Mouse (Mus musculus) heart, postnatal 0 days (tissue): Measurements from ENCODE around the gene Shc1. TPM values are rescaled to one million over a fixed set of nuclear protein-coding genes. Genes with fewer than 3 reads are reported as not detected.

Experiments
- ATAC-seq: fragments of 200-750 bp; cut with Nextera tagmentation; 2 replicates; pipeline ENCODE4 v1.8.0; 2017; ENCODE audit warnings: low read depth, moderate number of reproducible peaks, moderate library complexity; ENCODE audit not compliant: insufficient read depth
- DNase-seq: peaks from one replicate; pipeline ENCODE4 v3.0.0-alpha.2; 2016; ENCODE audit warnings: low spot score
- H3K27ac ChIP-seq: fragments of 300-500 bp; sonication (generic); 2 replicates; pipeline ENCODE4 v1.5.1; 2014; ENCODE audit warnings: low read depth, mild to moderate bottlenecking
- H3K27me3 ChIP-seq: fragments of 300-500 bp; sonication (generic); 2 replicates; pipeline ENCODE4 v1.6.1; 2014; ENCODE audit warnings: low read length, mixed read lengths; ENCODE audit not compliant: control insufficient read depth, insufficient read depth
- H3K36me3 ChIP-seq: fragments of 300-500 bp; sonication (generic); replicated peaks from 2 replicates; pipeline ENCODE4 v1.6.1; 2014; ENCODE audit warnings: low read length, mixed read lengths; ENCODE audit not compliant: control insufficient read depth, insufficient read depth
- H3K4me1 ChIP-seq: fragments of 300-500 bp; sonication (generic); 2 replicates; pipeline ENCODE4 v1.6.1; 2014; ENCODE audit warnings: antibody characterized with exemption; ENCODE audit not compliant: control insufficient read depth, insufficient read depth
- H3K4me2 ChIP-seq: fragments of 300-500 bp; sonication (generic); 2 replicates; pipeline ENCODE4 v1.6.1; 2014; ENCODE audit warnings: low read depth, mild to moderate bottlenecking, low read length, moderate library complexity
- H3K4me3 ChIP-seq: fragments of 300-500 bp; sonication (generic); 2 replicates; pipeline ENCODE4 v1.5.1; 2014; ENCODE audit warnings: low read depth, low read length
- H3K9ac ChIP-seq: fragments of 300-500 bp; sonication (generic); replicated peaks from 2 replicates; pipeline ENCODE4 v1.6.1; 2014; ENCODE audit warnings: low read depth, low read length, mixed read lengths
- H3K9me3 ChIP-seq: fragments of 300-500 bp; sonication (generic); replicated peaks from 2 replicates; pipeline ENCODE4 v1.6.1; 2016; ENCODE audit warnings: low read length; ENCODE audit not compliant: control insufficient read depth
- CTCF ChIP-seq: IDR thresholded peaks from 2 replicates; pipeline ENCODE4 v1.5.1; 2016; ENCODE audit warnings: antibody characterized with exemption, control low read depth, low read depth
- EP300 ChIP-seq: IDR thresholded peaks from 2 replicates; pipeline ENCODE4 v1.6.1; 2016; ENCODE audit warnings: antibody characterized with exemption, low read depth
- WGBS: fragments of 180-500 bp; shearing (Covaris S2); extraction: QIAGEN DNeasy Blood & Tissue Kit; methylation state at CpG from one replicate; pipeline ENCODE4 v1.1.7; 2014; 5-methylcytosine and 5-hydroxymethylcytosine counted together
- polyA plus RNA-seq: library from polyadenylated mRNA; unstranded; fragments of >200 nt; fragmentation: Nextera tagmentation; extraction: Ambion mirVana; gene quantifications from 2 replicates; pipeline ENCODE4 v1.2.1, GENCODE M21; 2015
- total RNA-seq: library from RNA; depleted of rRNA; stranded (reverse); fragments of >200 nt; gene quantifications from 2 replicates; pipeline ENCODE4 v1.2.3, GENCODE M21; 2014; ENCODE audit warnings: low replicate concordance; rRNA removed

Gene Shc1
- total and polyA plus RNA-seq, 2 experiments from 2014 or later: 35.8 to 82.1 TPM

- Histone ChIP-seq H3K4me1 (no peaks in the 10 kb centered on the region), H3K4me3 (no peak overlapping the region), H3K9me3 (no peaks in the 10 kb centered on the region), H3K9ac (no peak overlapping the region), H3K4me2 (no peak overlapping the region), H3K27me3 (no peaks in the 10 kb centered on the region), H3K27ac (no peak overlapping the region), H3K36me3 (peaks cover 5% of the 10 kb centered on the region; the same call in 1 of the 2 replicates)
- 78% methylated on average over 6 of the region's 6 CpGs for WGBS
- TF ChIP-seq EP300 (no peak), CTCF (no peak)
- DNase-seq: no peak
- ATAC-seq: no peak
These were observed 55.6 kb downstream of the Shc1 start for GRCm38 (mm10) chr3:89473838-89474237.

GRCm38 (mm10) chr3:89479055-89479454 is 60.8 kb downstream of the Shc1 start:
- no peak for DNase-seq
- Histone ChIP-seq H3K36me3 (no peaks in the 10 kb centered on the region), H3K27me3 (no peaks in the 10 kb centered on the region), H3K4me1 (no peaks in the 10 kb centered on the region), H3K27ac (no peak overlapping the region), H3K9me3 (no peaks in the 10 kb centered on the region), H3K4me2 (no peak overlapping the region), H3K9ac (no peak overlapping the region), H3K4me3 (no peak overlapping the region)
- WGBS: 65% methylated on average over 6 of the region's 6 CpGs
- TF ChIP-seq CTCF: no peak
- no peak for TF ChIP-seq EP300
- no peak for ATAC-seq

Other genes starting within 250 kb of the Shc1 start
- 54.4 and 60.7 TPM in 2 replicates for gene Scamp3, start 241.0 kb upstream of the Shc1 start, total RNA-seq
- 65.9 and 70.3 TPM in 2 replicates for gene Scamp3, start 241.0 kb upstream of the Shc1 start, polyA plus RNA-seq
- gene Fam189b, start 235.3 kb upstream of the Shc1 start, total RNA-seq: 2.1 and 2.2 TPM in 2 replicates
- 5.6 and 5.7 TPM in 2 replicates for gene Fam189b, start 235.3 kb upstream of the Shc1 start, polyA plus RNA-seq
- 36.2 and 36.4 TPM in 2 replicates for gene Gba, start 215.5 kb upstream of the Shc1 start, total RNA-seq
- 20.1 and 20.8 TPM in 2 replicates for gene Gba, start 215.5 kb upstream of the Shc1 start, polyA plus RNA-seq
- gene Thbs3, start 203.3 kb upstream of the Shc1 start, total RNA-seq: 21.4 and 26.4 TPM in 2 replicates
- gene Thbs3, start 203.3 kb upstream of the Shc1 start, polyA plus RNA-seq: 16.4 and 17.4 TPM in 2 replicates
- 101 and 247 TPM in 2 replicates for gene Mtx1, start 191.4 kb upstream of the Shc1 start, total RNA-seq
- gene Mtx1, start 191.4 kb upstream of the Shc1 start, polyA plus RNA-seq: 96.7 and 99.3 TPM in 2 replicates
- gene Muc1, start 189.4 kb upstream of the Shc1 start, total RNA-seq: 9.3 TPM in 1 of 2 replicates, not detected in the other
- gene Muc1, start 189.4 kb upstream of the Shc1 start, polyA plus RNA-seq: 0.20 and 0.69 TPM in 2 replicates
- gene Krtcap2, start 172.5 kb upstream of the Shc1 start, total RNA-seq: 41.8 and 76.1 TPM in 2 replicates
- 192 and 216 TPM in 2 replicates for gene Krtcap2, start 172.5 kb upstream of the Shc1 start, polyA plus RNA-seq
- 0.08 and 0.62 TPM in 2 replicates for gene Trim46, start 172.1 kb upstream of the Shc1 start, total RNA-seq
- gene Trim46, start 172.1 kb upstream of the Shc1 start, polyA plus RNA-seq: 0.44 and 0.45 TPM in 2 replicates
- gene Dpm3, start 159.1 kb upstream of the Shc1 start, total RNA-seq: 271 and 450 TPM in 2 replicates
- gene Dpm3, start 159.1 kb upstream of the Shc1 start, polyA plus RNA-seq: 80.3 and 85.9 TPM in 2 replicates
- gene Slc50a1, start 147.9 kb upstream of the Shc1 start, total RNA-seq: 33.7 and 54.2 TPM in 2 replicates
- gene Slc50a1, start 147.9 kb upstream of the Shc1 start, polyA plus RNA-seq: 50.7 and 52.0 TPM in 2 replicates
- 43.1 and 46.2 TPM in 2 replicates for gene Efna1, start 137.3 kb upstream of the Shc1 start, total RNA-seq
- gene Efna1, start 137.3 kb upstream of the Shc1 start, polyA plus RNA-seq: 37.2 and 38.4 TPM in 2 replicates
- gene Efna3, start 95.5 kb upstream of the Shc1 start, total RNA-seq: not detected in 2 replicates
- 0.12 and 0.44 TPM in 2 replicates for gene Efna3, start 95.5 kb upstream of the Shc1 start, polyA plus RNA-seq
- gene Efna4, start 80.4 kb upstream of the Shc1 start, total RNA-seq: 2.7 and 7.2 TPM in 2 replicates
- gene Efna4, start 80.4 kb upstream of the Shc1 start, polyA plus RNA-seq: 2.6 and 3.5 TPM in 2 replicates
- gene Adam15, start 68.4 kb upstream of the Shc1 start, total RNA-seq: 99.0 and 115 TPM in 2 replicates
- 72.3 and 82.2 TPM in 2 replicates for gene Adam15, start 68.4 kb upstream of the Shc1 start, polyA plus RNA-seq
- gene Dcst2, start 56.5 kb upstream of the Shc1 start, total RNA-seq: 0.39 TPM in 1 of 2 replicates, not detected in the other
- 0.07 TPM in 1 of 2 replicates, not detected in the other for gene Dcst2, start 56.5 kb upstream of the Shc1 start, polyA plus RNA-seq
- 0.50 TPM in 1 of 2 replicates, not detected in the other for gene Dcst1, start 53.2 kb upstream of the Shc1 start, total RNA-seq
- gene Dcst1, start 53.2 kb upstream of the Shc1 start, polyA plus RNA-seq: 0.10 and 0.29 TPM in 2 replicates
- gene Zbtb7b, start 23.7 kb upstream of the Shc1 start, total RNA-seq: 13.8 and 18.4 TPM in 2 replicates
- gene Zbtb7b, start 23.7 kb upstream of the Shc1 start, polyA plus RNA-seq: 2.4 and 2.6 TPM in 2 replicates
- not detected in 2 replicates for gene Lenep, start 15.7 kb upstream of the Shc1 start, total RNA-seq
- not detected in 2 replicates for gene Lenep, start 15.7 kb upstream of the Shc1 start, polyA plus RNA-seq
- 50.9 and 79.3 TPM in 2 replicates for gene Flad1, start 6.6 kb upstream of the Shc1 start, total RNA-seq
- 46.6 and 50.8 TPM in 2 replicates for gene Flad1, start 6.6 kb upstream of the Shc1 start, polyA plus RNA-seq
- 83.7 and 100 TPM in 2 replicates for gene Cks1b, start 60 bp upstream of the Shc1 start, total RNA-seq
- 127 and 129 TPM in 2 replicates for gene Cks1b, start 60 bp upstream of the Shc1 start, polyA plus RNA-seq
- gene Pygo2, start 11.8 kb downstream of the Shc1 start, total RNA-seq: 24.1 and 49.8 TPM in 2 replicates
- gene Pygo2, start 11.8 kb downstream of the Shc1 start, polyA plus RNA-seq: 9.6 and 10.4 TPM in 2 replicates
- 73.2 and 81.0 TPM in 2 replicates for gene Pbxip1, start 18.3 kb downstream of the Shc1 start, total RNA-seq
- 75.7 and 84.4 TPM in 2 replicates for gene Pbxip1, start 18.3 kb downstream of the Shc1 start, polyA plus RNA-seq
- gene Pmvk, start 36.1 kb downstream of the Shc1 start, total RNA-seq: 26.2 and 38.0 TPM in 2 replicates
- gene Pmvk, start 36.1 kb downstream of the Shc1 start, polyA plus RNA-seq: 50.7 and 52.9 TPM in 2 replicates
- 4.7 and 4.9 TPM in 2 replicates for gene Kcnn3, start 101.7 kb downstream of the Shc1 start, total RNA-seq
- 1.5 TPM in 2 replicates for gene Kcnn3, start 101.7 kb downstream of the Shc1 start, polyA plus RNA-seq